8 mouse cellular contexts compared by ENCODE assay signal in genomic region chr15:6988187-6988586, GRCm38 (mm10).
DNase-seq lines count a peak whose midpoint lies in the region; ATAC-seq lines count a peak whose summit lies in the region.

No protein-coding gene starts in this region.

- H3K4me3 ChIP-seq in midbrain, embryonic 16.5 days (ENCODE audit: low read depth, low read length): no peak overlapping the region
- H3K4me3 ChIP-seq in midbrain, embryonic 11.5 days (ENCODE audit: low read depth, low read length): no peak overlapping the region

- H3K4me1 ChIP-seq in midbrain, embryonic 16.5 days (ENCODE audit: control insufficient read depth, insufficient read depth, low read length): no peaks in the 10 kb centered on the region
- no peaks in the 10 kb centered on the region for H3K4me1 ChIP-seq in midbrain, embryonic 11.5 days (ENCODE audit: control insufficient read depth, insufficient read depth, low read length)

- peak; percentile 85 for ATAC-seq in midbrain, embryonic 16.5 days
- ATAC-seq in midbrain, embryonic 11.5 days (ENCODE audit: low FRiP score): no peak

- H3K36me3 ChIP-seq in midbrain, embryonic 16.5 days (ENCODE audit: control insufficient read depth, insufficient read depth, low read length): no peaks in the 10 kb centered on the region
- H3K36me3 ChIP-seq in midbrain, embryonic 11.5 days (ENCODE audit: control insufficient read depth, insufficient read depth, low read length): no peaks in the 10 kb centered on the region

- H3K4me2 ChIP-seq in midbrain, embryonic 16.5 days (ENCODE audit: low read length): no peak overlapping the region
- no peak overlapping the region for H3K4me2 ChIP-seq in midbrain, embryonic 11.5 days

- WGBS in midbrain, embryonic 16.5 days: 65% methylated on average over 3 of the region's 3 CpGs
- 78% methylated on average over 3 of the region's 3 CpGs for WGBS in midbrain, embryonic 11.5 days

- DNase-seq in midbrain, embryonic 11.5 days (ENCODE audit: low spot score, missing footprints): no peak
- peak; percentile 77 to 85 for DNase-seq in frontal cortex, adult 2 months (ENCODE audit: extremely low spot score in 1 of 2, low spot score in 1 of 2)
- DNase-seq in layer of hippocampus, adult 8-10 months (ENCODE audit: low spot score in 2 of 2): peak; percentile 70 to 85
- DNase-seq in right cerebral cortex, postnatal 14 days: peak; percentile 48
- no peak for DNase-seq in c-Kit-positive CD71-positive TER-119-positive erythroid progenitor cells, embryonic 14.5 days (ENCODE audit: low spot score)
- DNase-seq in lung, adult 18-20 months: no peak
- no peak for DNase-seq in thymus, postnatal 25 days

- no peaks in the 10 kb centered on the region for H3K9me3 ChIP-seq in midbrain, embryonic 16.5 days (replicated peaks; ENCODE audit: control insufficient read depth, low read length, poor library complexity, severe bottlenecking)
- no peaks in the 10 kb centered on the region for H3K9me3 ChIP-seq in midbrain, embryonic 11.5 days (ENCODE audit: control insufficient read depth, low read length)

- H3K27me3 ChIP-seq in midbrain, embryonic 16.5 days (ENCODE audit: control insufficient read depth, insufficient read depth, low read depth, low read length): no peaks in the 10 kb centered on the region
- H3K27me3 ChIP-seq in midbrain, embryonic 11.5 days (ENCODE audit: control insufficient read depth, insufficient read depth, low read length): no peaks in the 10 kb centered on the region

- peak overlapping the region; percentile 25; the same call in 1 of the 2 replicates for H3K27ac ChIP-seq in midbrain, embryonic 16.5 days (ENCODE audit: low read length)
- no peak overlapping the region for H3K27ac ChIP-seq in midbrain, embryonic 11.5 days (ENCODE audit: low read depth, low read length)

- no peak overlapping the region for H3K9ac ChIP-seq in midbrain, embryonic 16.5 days (ENCODE audit: low read depth, low read length)
- no peak overlapping the region for H3K9ac ChIP-seq in midbrain, embryonic 11.5 days (ENCODE audit: low read length)

Comparison
In these comparisons a context has a peak if more than half of its experiments do, and no peak if none do; other contexts are left out.
1. DNase-seq: peak in frontal cortex, adult 2 months (2 of 2), layer of hippocampus, adult 8-10 months (2 of 2) and right cerebral cortex, postnatal 14 days (single experiment); none in midbrain, embryonic 11.5 days (single experiment), c-Kit-positive CD71-positive TER-119-positive erythroid progenitor cells, embryonic 14.5 days (single experiment), lung, adult 18-20 months (0 of 2) and thymus, postnatal 25 days (single experiment).